ENCODE assay signal across 16 mouse cellular contexts in the genomic region with DNA sequence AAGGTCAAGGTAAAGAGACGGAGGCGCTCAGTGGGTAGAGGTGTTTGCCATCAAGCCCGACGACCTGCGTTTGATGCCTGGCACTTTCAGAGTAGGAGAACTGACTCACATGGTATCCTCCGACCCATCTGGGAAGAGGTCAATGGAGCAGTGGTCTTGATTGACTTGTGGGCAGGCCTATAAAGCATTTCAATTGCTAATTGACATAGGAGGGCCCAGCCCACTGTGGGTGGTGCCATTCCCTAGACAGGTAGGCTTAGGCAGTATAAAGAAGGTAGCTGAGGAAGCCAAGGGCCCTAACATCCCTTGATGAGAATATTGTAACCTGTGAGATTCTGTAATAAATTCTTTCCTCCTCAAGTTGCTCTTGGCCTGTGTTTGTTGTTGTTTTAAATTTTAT.
"Had no signal": no experiment of that assay in that cellular context is flagged by ENCODE, and none has a peak within 500 bp of the region (broad histone marks: within the 10 kb centered on the region; RNA-seq: fewer than 3 reads in every experiment).

No protein-coding gene starts in this region.

- H3K9ac ChIP-seq: neural tube, embryonic 12.5 days; neural tube, embryonic 13.5 days; neural tube, embryonic 15.5 days; stomach, embryonic 15.5 days had no signal

- H3K27me3 ChIP-seq: neural tube, embryonic 12.5 days; neural tube, embryonic 13.5 days; neural tube, embryonic 15.5 days; stomach, embryonic 15.5 days had no signal

- H3K4me2 ChIP-seq: neural tube, embryonic 12.5 days; neural tube, embryonic 13.5 days; neural tube, embryonic 15.5 days; stomach, embryonic 15.5 days had no signal

- H3K4me3 ChIP-seq: neural tube, embryonic 12.5 days; neural tube, embryonic 13.5 days; neural tube, embryonic 15.5 days; stomach, embryonic 15.5 days had no signal

- H3K4me1 ChIP-seq: neural tube, embryonic 12.5 days; neural tube, embryonic 13.5 days; neural tube, embryonic 15.5 days; stomach, embryonic 15.5 days had no signal

- DNase-seq: retina, postnatal 1 day; right cerebral cortex, adult 18-20 months; right cerebral cortex, postnatal 14 days; right cerebral cortex, postnatal 25 days; right cerebral cortex, postnatal 4 days; spleen, adult 18-20 months; thymus, adult 18-20 months; thymus, adult 2 months; thymus, postnatal 14 days; thymus, postnatal 25 days; thymus, postnatal 36 days; thymus, postnatal 4 days had no signal

- H3K27ac ChIP-seq: neural tube, embryonic 12.5 days; neural tube, embryonic 13.5 days; neural tube, embryonic 15.5 days; stomach, embryonic 15.5 days had no signal

- H3K36me3 ChIP-seq: neural tube, embryonic 12.5 days; neural tube, embryonic 15.5 days; stomach, embryonic 15.5 days had no signal

- H3K9me3 ChIP-seq: neural tube, embryonic 12.5 days; neural tube, embryonic 13.5 days; neural tube, embryonic 15.5 days; stomach, embryonic 15.5 days had no signal
